Mouse (Mus musculus): ENCODE measurements around the gene Atp23.

- TF ChIP-seq CTCF (IDR thresholded peaks at IDR 0.05; ENCODE audit: control insufficient read depth, insufficient read depth, insufficient replicate concordance, low read depth, low read length): peak; percentile 60
- TF ChIP-seq POLR2A (IDR thresholded peaks at IDR 0.05; ENCODE audit: control insufficient read depth, low read depth, low read length): no peak
Observed at GRCm38 (mm10) chr10:126853286-126853685, 47.9 kb downstream of the Atp23 start.
